Comparison of ENCODE assay signal across 8 mouse cellular contexts in genomic region chr3:98895071-98895601, GRCm38 (mm10). TPM values are rescaled to one million over a fixed set of nuclear protein-coding genes. Genes with fewer than 3 reads are reported as not detected.
DNase-seq lines count a peak whose midpoint lies in the region; ATAC-seq and TF ChIP-seq lines count a peak whose summit lies in the region.

No protein-coding gene starts in this region.

- H3K4me1 ChIP-seq in hindbrain, embryonic 12.5 days = no peaks in the 10 kb centered on the region
- no peaks in the 10 kb centered on the region for H3K4me1 ChIP-seq in limb, embryonic 14.5 days (ENCODE audit: control insufficient read depth, insufficient read depth, low read length)

- no peaks in the 10 kb centered on the region for H3K36me3 ChIP-seq in hindbrain, embryonic 12.5 days
- H3K36me3 ChIP-seq in limb, embryonic 14.5 days (ENCODE audit: control insufficient read depth, insufficient read depth, low read length) = no peaks in the 10 kb centered on the region

- H3K4me2 ChIP-seq in hindbrain, embryonic 12.5 days (replicated peaks) = no peak overlapping the region
- H3K4me2 ChIP-seq in limb, embryonic 14.5 days (replicated peaks; ENCODE audit: low read depth, low read length, severe bottlenecking) = no peak overlapping the region

- TF ChIP-seq POLR2A in limb, embryonic 14.5 days (IDR thresholded peaks at IDR 0.05; ENCODE audit: borderline replicate concordance, extremely low read depth, insufficient read depth, insufficient read length) = no peak

- DNase-seq in cerebellum, postnatal 14 days = peak; percentile 15 to 42
- DNase-seq in cerebellum, postnatal 4 days (ENCODE audit: low spot score in 2 of 2) = no peak
- DNase-seq in A20 (ENCODE audit: low read depth, low spot score) = peak; percentile 1
- peak; percentile 67 for DNase-seq in embryo, embryonic 10 days (ENCODE audit: low spot score)
- DNase-seq in limb, embryonic 14.5 days (ENCODE audit: low spot score) = peak; percentile 72
- DNase-seq in urinary bladder, adult 18-20 months (ENCODE audit: low spot score in 2 of 2) = no peak
- DNase-seq in lung, postnatal 36 days = no peak

- ATAC-seq in hindbrain, embryonic 12.5 days (ENCODE audit: low FRiP score) = 0 out of 2 replicates have a peak, but pooled peaks have one; percentile 40
- ATAC-seq in limb, embryonic 14.5 days (ENCODE audit: low FRiP score, low read depth) = peak; percentile 50; the same call in 1 of the 2 replicates

- no peak overlapping the region for H3K27ac ChIP-seq in hindbrain, embryonic 12.5 days
- H3K27ac ChIP-seq in limb, embryonic 14.5 days (replicated peaks; ENCODE audit: low read depth, low read length) = no peak overlapping the region

- 46% methylated on average over 10 of the region's 10 CpGs for WGBS in hindbrain, embryonic 12.5 days
- WGBS in limb, embryonic 14.5 days = 41% methylated on average over 10 of the region's 10 CpGs

- H3K9me3 ChIP-seq in hindbrain, embryonic 12.5 days (replicated peaks) = no peaks in the 10 kb centered on the region
- no peaks in the 10 kb centered on the region for H3K9me3 ChIP-seq in limb, embryonic 14.5 days (ENCODE audit: control insufficient read depth, low read length)

- H3K9ac ChIP-seq in hindbrain, embryonic 12.5 days = no peak overlapping the region
- H3K9ac ChIP-seq in limb, embryonic 14.5 days (ENCODE audit: low read depth, low read length, severe bottlenecking) = no peak overlapping the region

- no peaks in the 10 kb centered on the region for H3K27me3 ChIP-seq in hindbrain, embryonic 12.5 days
- no peaks in the 10 kb centered on the region for H3K27me3 ChIP-seq in limb, embryonic 14.5 days (ENCODE audit: control insufficient read depth, insufficient read depth, low read length)

- no peak overlapping the region for H3K4me3 ChIP-seq in hindbrain, embryonic 12.5 days
- no peak overlapping the region for H3K4me3 ChIP-seq in limb, embryonic 14.5 days (replicated peaks; ENCODE audit: low read length)

RNA-seq across cellular contexts. Expression of gene Hao2, which starts 2.1 kb away (rescaled TPM):
- not detected in 2 replicates for polyA plus RNA-seq in hindbrain, embryonic 12.5 days (2016; fragmentation: Nextera tagmentation; extraction: Ambion mirVana)
- polyA plus RNA-seq in limb, embryonic 14.5 days (2012; rRNA removed) = 0.03 and 0.04 TPM in 2 replicates
- 0.11 TPM in 1 of 2 replicates, not detected in the other for polyA plus RNA-seq in limb, embryonic 14.5 days (2014; fragmentation: Nextera tagmentation; extraction: Ambion mirVana)

RNA-seq across cellular contexts. Expression of gene Hsd3b1, which starts 35.5 kb away (rescaled TPM):
- 0.68 and 0.79 TPM in 2 replicates for polyA plus RNA-seq in hindbrain, embryonic 12.5 days (2016; fragmentation: Nextera tagmentation; extraction: Ambion mirVana)
- 0.04 and 0.12 TPM in 2 replicates for polyA plus RNA-seq in limb, embryonic 14.5 days (2012; rRNA removed)
- not detected in 2 replicates for polyA plus RNA-seq in limb, embryonic 14.5 days (2014; fragmentation: Nextera tagmentation; extraction: Ambion mirVana)

Comparison
In these comparisons a context has a peak if more than half of its experiments do, and no peak if none do; other contexts are left out.
1. DNase-seq: peak in cerebellum, postnatal 14 days (2 of 2), A20 (single experiment), embryo, embryonic 10 days (single experiment) and limb, embryonic 14.5 days (single experiment); none in cerebellum, postnatal 4 days (0 of 2), urinary bladder, adult 18-20 months (0 of 2) and lung, postnatal 36 days (single experiment).